ENCODE assay signal across 8 mouse cellular contexts in genomic region chr11:74924149-74924548, GRCm38 (mm10). TPM values are rescaled to one million over a fixed set of nuclear protein-coding genes. Genes with fewer than 3 reads are reported as not detected.
DNase-seq lines count a peak whose midpoint lies in the region; ATAC-seq and TF ChIP-seq lines count a peak whose summit lies in the region.

No protein-coding gene starts in this region.

- no peak for ATAC-seq in granulocyte monocyte progenitor cell, adult 5-6 weeks (replicated peaks; ENCODE audit: poor library complexity, severe bottlenecking)

- intact Hi-C loops in heart, postnatal 10 days (cut with DNase I) = no loop called here
- intact Hi-C loops in heart, postnatal 25 days (cut with DNase I) = no loop called here

- H3K4me3 ChIP-seq in C2C12 (ENCODE audit: insufficient read depth, poor library complexity, severe bottlenecking) = no peak overlapping the region

- no peak for TF ChIP-seq CTCF in C2C12 (IDR thresholded peaks at IDR 0.05; ENCODE audit: control insufficient read depth, insufficient read depth, insufficient read length)

- H3ac ChIP-seq in C2C12 (ENCODE audit: control insufficient read depth, insufficient read length, low read depth) = no peak overlapping the region

- H3K79me3 ChIP-seq in C2C12 (ENCODE audit: low read depth) = peaks cover 36% of the 10 kb centered on the region

- peaks cover 62% of the 10 kb centered on the region for H3K79me2 ChIP-seq in C2C12 (ENCODE audit: control insufficient read depth, insufficient read depth)

- no peaks in the 10 kb centered on the region for H3K27me3 ChIP-seq in C2C12 (ENCODE audit: control insufficient read depth, insufficient read depth, insufficient read length)

- peaks cover 3% of the 10 kb centered on the region for H3K36me3 ChIP-seq in C2C12 (ENCODE audit: control insufficient read depth, insufficient read depth)

- DNase-seq in heart, postnatal 10 days = peak; percentile 11 to 38
- DNase-seq in heart, postnatal 25 days (ENCODE audit: low spot score) = no peak
- DNase-seq in adrenal gland, postnatal 10 days = peak; percentile 45
- DNase-seq in induced T-regulatory cell, adult 2 months (ENCODE audit: low read depth) = peak; percentile 70
- DNase-seq in lung, postnatal 14 days = peak; percentile 51
- DNase-seq in thymus, postnatal 4 days = peak; percentile 70

TF ChIP-seq in C2C12, 6 proteins besides CTCF, POLR2A, EP300 and RAD21:
- TF ChIP-seq USF1 (IDR thresholded peaks at IDR 0.05; ENCODE audit: low read depth) (peak; percentile 53), MAX (IDR thresholded peaks at IDR 0.05) (no peak)

RNA-seq across cellular contexts. Expression of gene Smg6, which starts 1.5 kb away (rescaled TPM):
- 10 to 100 TPM; 24.1 to 25.3 TPM for total RNA-seq in heart, postnatal 10 days (2021)
- 10 to 100 TPM; 16.0 to 17.5 TPM for total RNA-seq in heart, postnatal 25 days (2021)
- 7.5 TPM for polyA plus RNA-seq in C2C12 (2012; fragmentation: generic; extraction: Trizol)
- 10 to 100 TPM; 20.1 to 27.5 TPM for total RNA-seq in adrenal gland, postnatal 10 days (2021)
- 26.8 and 26.9 TPM in 2 replicates for total RNA-seq in granulocyte monocyte progenitor cell, adult 5-6 weeks (2014; fragmentation: Nextera tagmentation)
- total RNA-seq in granulocyte monocyte progenitor cell, adult 5-6 weeks (2017) = 24.3 and 26.1 TPM in 2 replicates

RNA-seq across cellular contexts. Expression of gene Srr, which starts 1.6 kb away (rescaled TPM):
- 10 to 100 TPM; 33.2 to 34.5 TPM for total RNA-seq in heart, postnatal 10 days (2021)
- total RNA-seq in heart, postnatal 25 days (2021) = 10 to 100 TPM; 28.9 to 31.3 TPM
- 2.9 TPM for polyA plus RNA-seq in C2C12 (2012; fragmentation: generic; extraction: Trizol)
- total RNA-seq in adrenal gland, postnatal 10 days (2021) = 10 to 100 TPM; 46.4 to 52.7 TPM
- 5.6 and 16.8 TPM in 2 replicates for total RNA-seq in granulocyte monocyte progenitor cell, adult 5-6 weeks (2014; fragmentation: Nextera tagmentation)
- 3.2 and 10.2 TPM in 2 replicates for total RNA-seq in granulocyte monocyte progenitor cell, adult 5-6 weeks (2017)

RNA-seq across cellular contexts. Expression of gene Tsr1, which starts 26.3 kb away (rescaled TPM):
- 10 to 100 TPM; 17.1 to 20.1 TPM for total RNA-seq in heart, postnatal 10 days (2021)
- 10 to 100 TPM; 15.6 to 17.0 TPM for total RNA-seq in heart, postnatal 25 days (2021)
- 42.2 TPM for polyA plus RNA-seq in C2C12 (2012; fragmentation: generic; extraction: Trizol)
- total RNA-seq in adrenal gland, postnatal 10 days (2021) = 10 to 100 TPM; 34.6 to 39.2 TPM
- total RNA-seq in granulocyte monocyte progenitor cell, adult 5-6 weeks (2014; fragmentation: Nextera tagmentation) = 52.4 and 58.6 TPM in 2 replicates
- total RNA-seq in granulocyte monocyte progenitor cell, adult 5-6 weeks (2017) = 87.9 and 96.7 TPM in 2 replicates

RNA-seq across cellular contexts. Expression of gene Sgsm2, which starts 27.3 kb away (rescaled TPM):
- 10 to 100 TPM; 12.2 to 12.9 TPM for total RNA-seq in heart, postnatal 10 days (2021)
- total RNA-seq in heart, postnatal 25 days (2021) = 1 to 10 TPM; 4.8 to 6.7 TPM
- polyA plus RNA-seq in C2C12 (2012; fragmentation: generic; extraction: Trizol) = 7.8 TPM
- 10 to 100 TPM; 18.3 to 25.3 TPM for total RNA-seq in adrenal gland, postnatal 10 days (2021)
- 6.7 and 8.9 TPM in 2 replicates for total RNA-seq in granulocyte monocyte progenitor cell, adult 5-6 weeks (2014; fragmentation: Nextera tagmentation)
- total RNA-seq in granulocyte monocyte progenitor cell, adult 5-6 weeks (2017) = 2.8 and 3.0 TPM in 2 replicates
